Mouse (Mus musculus) liver, embryonic 14.5 days (tissue): ENCODE data around the gene Rad51b.

ENCODE experiments used
- CTCF ChIP-seq: IDR thresholded peaks from 2 replicates; pipeline ENCODE4 v1.5.1; 2016; ENCODE audit warnings: antibody characterized with exemption, low read depth, control low read depth
- EP300 ChIP-seq: IDR thresholded peaks from 2 replicates; pipeline ENCODE4 v1.6.1; 2016; ENCODE audit warnings: antibody characterized with exemption, low read depth

DNA sequence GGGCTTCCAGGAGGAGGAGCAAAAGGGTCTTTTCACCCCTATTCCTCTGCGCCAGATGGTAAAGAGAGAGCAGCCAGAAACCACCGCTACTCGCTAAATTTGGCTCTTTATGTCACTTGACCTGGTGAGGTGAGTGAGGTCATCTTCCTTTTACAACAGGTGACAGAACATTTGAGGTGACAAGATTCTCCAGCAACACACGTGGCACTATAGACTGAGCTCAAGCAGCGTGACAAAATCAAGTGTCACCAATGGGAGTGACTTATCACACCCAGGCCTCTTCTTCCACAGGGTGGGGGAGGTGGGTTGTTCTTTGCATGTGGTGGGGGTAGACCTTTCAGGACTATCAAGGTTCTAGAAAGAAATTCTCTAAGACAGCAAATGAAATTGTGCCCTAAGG, 543.4 kb downstream of the Rad51b start:
- TF ChIP-seq CTCF (no peak), EP300 (no peak)
